ENCODE assay signal across 20 mouse cellular contexts in genomic region chr8:91855881-91856280, GRCm38 (mm10). TPM values are rescaled to one million over a fixed set of nuclear protein-coding genes. Genes with fewer than 3 reads are reported as not detected.
DNase-seq lines count a peak whose midpoint lies in the region; ATAC-seq and TF ChIP-seq lines count a peak whose summit lies in the region.
"Had no signal": no experiment of that assay in that cellular context is flagged by ENCODE, and none has a peak within 500 bp of the region (broad histone marks: within the 10 kb centered on the region; RNA-seq: fewer than 3 reads in every experiment).

No protein-coding gene starts in this region.

- H3K4me2 ChIP-seq in embryonic facial prominence, embryonic 14.5 days (ENCODE audit: low read depth, low read length): no peak overlapping the region
- H3K4me2 ChIP-seq in midbrain, embryonic 11.5 days: no peak overlapping the region
- no peak overlapping the region for H3K4me2 ChIP-seq in midbrain, embryonic 15.5 days
- H3K4me2 ChIP-seq: embryonic facial prominence, embryonic 13.5 days; heart, embryonic 12.5 days had no signal

- no peak overlapping the region for H3K4me3 ChIP-seq in embryonic facial prominence, embryonic 14.5 days (ENCODE audit: low read depth, low read length)
- H3K4me3 ChIP-seq in embryonic facial prominence, embryonic 10.5 days: no peak overlapping the region
- H3K4me3 ChIP-seq in kidney, adult 2 months (ENCODE audit: insufficient read depth, low read depth, low read length): no peak overlapping the region
- no peak overlapping the region for H3K4me3 ChIP-seq in midbrain, embryonic 11.5 days (ENCODE audit: low read depth, low read length)
- no peak overlapping the region for H3K4me3 ChIP-seq in midbrain, embryonic 15.5 days
- H3K4me3 ChIP-seq: embryonic facial prominence, embryonic 13.5 days; heart, embryonic 12.5 days; hindbrain, embryonic 10.5 days had no signal

- ATAC-seq in embryonic facial prominence, embryonic 14.5 days (ENCODE audit: low read depth): peak; percentile 71; the same call in 1 of the 2 replicates
- ATAC-seq in midbrain, embryonic 11.5 days (ENCODE audit: low FRiP score): 0 out of 2 replicates have a peak, but pooled peaks have one; percentile 59
- ATAC-seq in midbrain, embryonic 15.5 days (replicated peaks): no peak
- ATAC-seq: CD4-positive, CD25-positive, alpha-beta regulatory T cell, adult 4 months; forebrain, embryonic 16.5 days; hindbrain, embryonic 16.5 days had no signal

- no peaks in the 10 kb centered on the region for H3K36me3 ChIP-seq in embryonic facial prominence, embryonic 14.5 days (ENCODE audit: control insufficient read depth, insufficient read depth, low read length)
- no peaks in the 10 kb centered on the region for H3K36me3 ChIP-seq in embryonic facial prominence, embryonic 10.5 days (replicated peaks)
- H3K36me3 ChIP-seq in kidney, adult 2 months (ENCODE audit: control insufficient read depth, insufficient read depth, low read length): no peaks in the 10 kb centered on the region
- no peaks in the 10 kb centered on the region for H3K36me3 ChIP-seq in midbrain, embryonic 11.5 days (ENCODE audit: control insufficient read depth, insufficient read depth, low read length)
- H3K36me3 ChIP-seq in midbrain, embryonic 15.5 days (replicated peaks): no peaks in the 10 kb centered on the region
- H3K36me3 ChIP-seq: embryonic facial prominence, embryonic 13.5 days; G1E; heart, embryonic 12.5 days; hindbrain, embryonic 10.5 days had no signal

- H3K27me3 ChIP-seq in embryonic facial prominence, embryonic 14.5 days (replicated peaks; ENCODE audit: control insufficient read depth, insufficient read depth, low read length): peaks cover 3% of the 10 kb centered on the region; the same call in 1 of the 2 replicates
- H3K27me3 ChIP-seq in embryonic facial prominence, embryonic 10.5 days (replicated peaks; ENCODE audit: low read depth, poor library complexity, severe bottlenecking): peaks cover 98% of the 10 kb centered on the region
- no peaks in the 10 kb centered on the region for H3K27me3 ChIP-seq in kidney, adult 2 months (replicated peaks; ENCODE audit: control insufficient read depth, insufficient read depth, low read length)
- 0 out of 2 replicates have a peak, but pooled peaks cover 2% of the 10 kb centered on the region for H3K27me3 ChIP-seq in midbrain, embryonic 11.5 days (ENCODE audit: control insufficient read depth, insufficient read depth, low read length)
- peaks cover 9% of the 10 kb centered on the region for H3K27me3 ChIP-seq in midbrain, embryonic 15.5 days (replicated peaks)

- H3K27ac ChIP-seq in embryonic facial prominence, embryonic 14.5 days (replicated peaks; ENCODE audit: low read depth, low read length): no peak overlapping the region
- H3K27ac ChIP-seq in embryonic facial prominence, embryonic 10.5 days (replicated peaks): no peak overlapping the region
- H3K27ac ChIP-seq in kidney, adult 2 months (ENCODE audit: insufficient read depth, low read depth, low read length): no peak overlapping the region
- H3K27ac ChIP-seq in midbrain, embryonic 11.5 days (ENCODE audit: low read depth, low read length): no peak overlapping the region
- H3K27ac ChIP-seq in midbrain, embryonic 15.5 days: no peak overlapping the region
- H3K27ac ChIP-seq: embryonic facial prominence, embryonic 13.5 days; hindbrain, embryonic 10.5 days had no signal

- H3K4me1 ChIP-seq in embryonic facial prominence, embryonic 14.5 days (ENCODE audit: control insufficient read depth, insufficient read depth, low read length): no peaks in the 10 kb centered on the region
- H3K4me1 ChIP-seq in embryonic facial prominence, embryonic 10.5 days: peaks cover 5% of the 10 kb centered on the region; the same call in 1 of the 2 replicates
- H3K4me1 ChIP-seq in kidney, adult 2 months (ENCODE audit: control insufficient read depth, insufficient read depth, low read length): no peaks in the 10 kb centered on the region
- H3K4me1 ChIP-seq in midbrain, embryonic 11.5 days (ENCODE audit: control insufficient read depth, insufficient read depth, low read length): peaks cover 6% of the 10 kb centered on the region
- H3K4me1 ChIP-seq in midbrain, embryonic 15.5 days: no peaks in the 10 kb centered on the region
- H3K4me1 ChIP-seq: embryonic facial prominence, embryonic 13.5 days had no signal

- 59% methylated on average over 14 of the region's 14 CpGs for WGBS in embryonic facial prominence, embryonic 14.5 days
- WGBS in embryonic facial prominence, embryonic 10.5 days: 31% methylated on average over 14 of the region's 14 CpGs
- 83% methylated on average over 14 of the region's 14 CpGs for WGBS in kidney, adult 2 months
- WGBS in midbrain, embryonic 11.5 days: 15% methylated on average over 14 of the region's 14 CpGs
- WGBS in midbrain, embryonic 15.5 days: 14% methylated on average over 14 of the region's 14 CpGs

- TF ChIP-seq POLR2A in kidney, adult 2 months (IDR thresholded peaks at IDR 0.05; ENCODE audit: low read depth, low read length): no peak

- H3K9ac ChIP-seq in embryonic facial prominence, embryonic 14.5 days (ENCODE audit: low read depth, low read length): no peak overlapping the region
- no peak overlapping the region for H3K9ac ChIP-seq in midbrain, embryonic 11.5 days (ENCODE audit: low read length)
- no peak overlapping the region for H3K9ac ChIP-seq in midbrain, embryonic 15.5 days
- H3K9ac ChIP-seq: embryonic facial prominence, embryonic 13.5 days; heart, embryonic 12.5 days had no signal

- no peaks in the 10 kb centered on the region for H3K9me3 ChIP-seq in embryonic facial prominence, embryonic 14.5 days (ENCODE audit: control insufficient read depth, low read length)
- H3K9me3 ChIP-seq in embryonic facial prominence, embryonic 10.5 days: no peaks in the 10 kb centered on the region
- no peaks in the 10 kb centered on the region for H3K9me3 ChIP-seq in midbrain, embryonic 11.5 days (ENCODE audit: control insufficient read depth, low read length)
- H3K9me3 ChIP-seq in midbrain, embryonic 15.5 days: no peaks in the 10 kb centered on the region
- H3K9me3 ChIP-seq: embryonic facial prominence, embryonic 13.5 days; heart, embryonic 12.5 days; hindbrain, embryonic 10.5 days had no signal

- no peak for DNase-seq in embryonic facial prominence, embryonic 14.5 days (ENCODE audit: low spot score)
- no peak for DNase-seq in embryonic facial prominence, embryonic 10.5 days (ENCODE audit: low spot score)
- DNase-seq in kidney, adult 2 months: peak; percentile 48
- DNase-seq in kidney, postnatal 10 days: no peak
- DNase-seq in midbrain, embryonic 11.5 days (ENCODE audit: low spot score, missing footprints): no peak
- no peak for DNase-seq in spleen, adult 12 weeks (ENCODE audit: low spot score)
- DNase-seq: adrenal gland, postnatal 10 days; B cell, adult 2 months; cerebellum, adult 11-12 months; cerebellum, adult 9-10 months; cerebellum, postnatal 25 days; gastrocnemius, postnatal 14 days had no signal

- TF ChIP-seq CTCF in kidney, adult 2 months (conservative IDR thresholded peaks at IDR 0.05; ENCODE audit: insufficient read depth, insufficient read length, low read depth, low read length): no peak

RNA-seq across cellular contexts. Expression of gene Irx3, which starts 54.0 kb away (rescaled TPM):
- 11.0 and 12.3 TPM in 2 replicates for polyA plus RNA-seq in embryonic facial prominence, embryonic 14.5 days (2014; fragmentation: Nextera tagmentation; extraction: Ambion mirVana)
- polyA plus RNA-seq in embryonic facial prominence, embryonic 10.5 days (2016; fragmentation: Nextera tagmentation; extraction: Ambion mirVana): 19.3 and 20.3 TPM in 2 replicates
- 22.3 and 28.5 TPM in 2 replicates for polyA plus RNA-seq in kidney, adult 2 months (2012; rRNA removed)
- polyA plus RNA-seq in midbrain, embryonic 11.5 days (2014; fragmentation: Nextera tagmentation; extraction: Ambion mirVana): 38.7 and 45.1 TPM in 2 replicates
- polyA plus RNA-seq in midbrain, embryonic 15.5 days (2015; fragmentation: Nextera tagmentation; extraction: Ambion mirVana): 22.1 and 26.1 TPM in 2 replicates
- polyA plus RNA-seq: CD4-positive, CD25-positive, alpha-beta regulatory T cell, adult 4 months; G1E had no signal
